Mouse (Mus musculus) brain, embryonic 18.5 days (tissue): ENCODE measurements around the gene Hnf1b.
A peak's percentile ranks its signal among the peaks of the same experiment; 100 is the strongest.

ENCODE experiments used
- DNase-seq: peaks from one replicate; pipeline ENCODE4 v3.0.0-alpha.2; 2012; ENCODE audit warnings: low read depth, low spot score

Gene Hnf1b

DNA sequence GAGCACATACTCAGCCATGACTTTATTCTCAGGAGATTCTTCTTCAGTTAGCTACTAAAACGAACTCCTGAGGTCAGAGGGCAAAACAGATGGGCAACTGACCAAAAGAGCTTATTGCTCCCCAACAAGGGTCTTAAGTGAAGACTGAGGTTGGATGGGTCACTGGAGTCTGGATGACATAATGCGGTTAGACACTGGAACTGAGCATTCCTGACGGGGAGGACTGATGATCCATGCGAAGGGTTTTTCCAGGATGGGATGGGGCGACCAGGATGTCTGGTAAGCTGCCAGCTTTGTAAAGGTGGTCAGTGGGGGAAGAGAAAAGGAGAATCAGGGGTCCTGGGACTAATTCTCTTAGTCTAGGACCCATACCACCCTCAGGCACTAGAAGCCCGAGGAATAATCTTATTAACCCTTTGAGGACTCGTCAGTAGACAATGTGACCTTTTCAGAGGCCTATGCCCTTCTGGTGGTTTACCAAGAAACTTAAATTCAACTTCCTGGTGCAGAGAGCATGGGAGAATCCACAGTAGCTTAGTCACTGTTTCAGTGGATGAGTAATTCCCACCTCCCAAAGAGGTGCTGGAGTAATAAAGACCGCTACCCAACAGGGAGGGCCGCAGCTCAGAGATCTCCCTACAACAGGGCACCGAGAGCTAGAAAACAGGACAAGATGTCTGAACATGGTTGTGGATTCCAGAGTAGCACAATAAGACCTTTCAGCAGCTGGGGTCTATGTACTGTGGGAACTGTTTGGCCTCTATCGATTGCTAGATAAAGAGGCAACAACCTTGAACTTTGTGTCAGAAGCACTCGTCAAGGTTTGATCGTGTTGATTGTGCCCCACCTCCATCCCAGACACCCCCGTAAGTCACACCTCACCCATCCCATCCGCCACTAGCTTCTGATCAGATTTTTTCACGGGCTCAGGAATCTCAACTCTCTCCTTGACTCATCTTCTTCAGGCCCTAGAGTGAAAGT is 46.9 kb downstream of the Hnf1b start:
- no peak for DNase-seq

DNA sequence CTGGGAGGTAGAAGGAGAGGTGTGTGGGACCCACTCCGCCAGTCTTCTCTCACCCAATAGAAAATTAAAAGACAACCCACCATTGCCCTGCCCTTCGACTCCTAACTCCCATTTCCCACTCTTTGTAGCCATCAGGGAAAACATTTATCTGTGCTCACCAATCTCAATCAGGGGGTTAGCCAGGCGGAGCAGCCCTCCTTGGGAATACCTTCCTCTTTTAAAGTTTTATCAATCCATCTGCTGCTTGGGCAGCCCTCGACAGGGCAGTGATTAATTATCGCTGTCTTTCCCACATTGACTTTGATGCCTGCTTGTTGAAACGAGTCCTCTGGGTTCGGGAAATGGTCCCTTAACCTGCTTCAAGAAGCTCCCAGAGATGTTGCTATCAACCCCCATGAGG is 47.7 kb downstream of the Hnf1b start:
- DNase-seq, result no peak

DNA sequence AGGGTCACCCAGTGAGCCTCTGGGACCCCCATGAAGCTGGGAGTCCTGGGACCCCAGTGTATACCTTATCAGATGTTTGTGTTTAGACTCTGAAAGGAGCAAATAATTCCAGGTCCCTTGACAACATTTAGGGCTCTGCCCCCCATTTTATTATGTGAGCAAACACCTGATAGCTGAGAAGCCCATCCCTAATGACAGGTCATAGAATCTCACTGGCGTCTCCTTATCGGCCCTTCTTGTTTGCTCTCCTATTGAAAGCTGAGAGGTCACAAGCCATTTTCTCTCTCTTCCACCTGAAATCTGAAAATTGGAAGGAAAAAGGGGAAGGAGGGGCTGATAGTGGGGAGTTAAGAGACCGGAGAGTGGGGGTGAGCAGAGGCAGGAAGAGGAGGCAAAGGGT is 52.9 kb downstream of the Hnf1b start:
- no peak for DNase-seq

DNA sequence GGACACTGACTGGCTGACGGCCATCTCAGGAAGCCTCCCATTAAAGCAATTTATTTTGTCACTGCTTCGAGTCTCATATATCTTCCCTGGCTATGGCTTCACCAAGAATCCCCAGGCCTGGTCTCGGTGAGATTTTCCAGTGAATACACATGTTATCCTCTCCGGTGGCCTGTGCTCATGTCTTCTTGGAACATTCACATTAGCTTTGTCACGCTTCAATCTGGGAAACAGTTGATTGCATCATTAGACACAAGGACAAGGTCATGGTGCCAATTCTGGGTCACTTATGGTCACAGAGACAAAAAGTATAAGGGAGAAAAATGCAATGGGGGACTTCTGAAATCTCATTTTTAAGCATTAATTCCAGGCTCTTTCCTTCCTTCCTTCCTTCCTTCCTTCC is 55.9 kb downstream of the Hnf1b start:
- DNase-seq, result no peak

DNA sequence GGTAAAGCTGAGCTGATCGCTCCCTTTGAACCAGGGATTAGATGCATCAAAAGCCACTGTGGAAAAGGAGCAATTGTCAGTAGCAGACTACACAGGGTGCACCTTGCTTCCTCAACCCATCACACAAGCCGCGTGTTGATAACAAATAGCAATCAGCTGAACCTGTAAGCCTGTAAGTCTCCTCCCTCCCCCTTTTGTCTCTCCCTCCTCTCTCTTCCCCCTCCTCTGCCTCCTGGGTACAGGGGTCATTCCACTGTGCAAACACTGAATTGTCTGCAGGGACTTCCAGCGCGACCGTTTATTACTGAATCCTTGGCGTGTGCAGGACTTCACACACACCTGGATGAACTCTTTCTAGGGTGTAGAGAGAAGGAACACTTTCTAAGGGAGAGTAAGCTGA is 58.5 kb downstream of the Hnf1b start:
- no peak for DNase-seq

DNA sequence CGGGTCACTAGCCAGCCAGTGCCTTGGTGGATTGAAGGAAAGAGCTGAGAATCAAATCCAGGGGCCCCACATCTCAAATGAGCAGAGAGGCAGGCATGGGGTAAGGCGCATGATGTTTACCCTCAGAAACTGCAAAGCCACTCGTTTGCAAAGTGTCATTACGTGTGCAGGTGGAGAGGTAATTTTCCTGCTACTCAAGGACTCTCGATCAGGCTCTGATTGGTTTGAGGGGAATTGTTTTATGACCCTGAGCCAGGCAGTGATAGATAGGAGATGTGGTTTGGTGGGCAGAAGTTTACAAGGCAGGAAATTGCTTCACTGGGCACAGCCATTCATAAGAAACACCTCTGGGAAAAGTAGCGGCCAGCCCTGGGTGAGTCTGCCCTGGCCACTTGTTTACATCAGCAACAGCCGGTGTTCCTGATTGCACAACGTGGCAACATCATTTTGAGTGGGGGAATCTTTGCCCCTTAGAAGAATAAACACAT is 64.0 kb downstream of the Hnf1b start:
- no peak for DNase-seq

DNA sequence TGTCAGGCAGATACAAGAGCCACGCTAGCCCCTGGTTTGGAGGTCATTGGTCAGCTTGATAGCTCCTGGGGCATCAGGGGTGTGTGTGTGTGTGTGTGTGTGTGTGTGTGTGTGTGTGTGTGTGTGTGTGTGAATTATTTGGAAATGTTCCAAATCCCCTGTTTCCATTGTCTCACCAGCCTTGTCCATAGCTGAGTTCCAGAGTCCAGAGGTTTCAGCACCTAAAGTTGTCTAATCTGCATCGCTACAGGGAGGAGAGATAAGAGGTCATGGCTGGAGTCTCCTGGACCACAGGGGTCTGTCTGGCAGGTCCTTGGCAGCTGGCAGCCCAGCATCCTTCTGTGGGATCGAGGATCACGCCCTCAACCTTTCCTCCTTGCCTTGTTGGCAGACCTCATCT is 64.6 kb downstream of the Hnf1b start:
- DNase-seq, result no peak

DNA sequence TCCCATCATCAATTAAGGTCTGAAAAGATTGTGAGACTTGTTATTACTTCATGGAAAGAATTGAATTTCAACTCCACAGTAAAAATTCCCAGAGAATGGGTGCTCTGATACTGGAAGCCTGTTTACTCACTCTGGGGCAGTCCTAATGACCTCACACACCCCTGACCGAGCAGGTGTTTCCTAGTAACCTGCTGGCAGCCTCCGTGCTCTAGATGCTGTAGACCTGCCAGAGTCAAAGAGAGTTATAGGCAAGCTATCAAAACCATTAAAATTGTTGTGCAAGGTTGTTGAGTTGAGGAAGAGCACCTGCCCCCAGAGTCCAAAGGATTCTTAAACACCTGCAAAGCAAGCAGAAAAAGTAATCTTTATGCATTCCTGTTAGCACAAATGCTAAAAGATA is 72.7 kb downstream of the Hnf1b start:
- DNase-seq, result no peak

DNA sequence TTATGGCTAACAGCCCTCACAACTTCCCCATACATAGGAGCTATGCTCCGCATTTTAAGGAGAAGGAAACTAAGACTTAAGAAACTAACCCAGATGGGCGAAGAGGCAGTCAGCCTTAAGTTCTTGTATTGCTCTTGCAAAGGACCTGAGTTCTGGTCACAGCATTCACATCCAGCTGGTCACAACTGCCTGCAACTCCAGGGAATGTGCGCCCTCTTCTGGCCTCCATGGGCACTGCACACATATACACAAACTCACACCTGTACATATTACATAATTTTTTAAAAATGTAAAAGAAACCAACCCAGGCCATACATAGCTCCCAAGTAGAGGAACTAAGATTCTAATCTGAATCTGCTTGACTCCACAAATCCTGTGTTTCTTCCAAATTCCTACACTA is 77.2 kb downstream of the Hnf1b start:
- no peak for DNase-seq

DNA sequence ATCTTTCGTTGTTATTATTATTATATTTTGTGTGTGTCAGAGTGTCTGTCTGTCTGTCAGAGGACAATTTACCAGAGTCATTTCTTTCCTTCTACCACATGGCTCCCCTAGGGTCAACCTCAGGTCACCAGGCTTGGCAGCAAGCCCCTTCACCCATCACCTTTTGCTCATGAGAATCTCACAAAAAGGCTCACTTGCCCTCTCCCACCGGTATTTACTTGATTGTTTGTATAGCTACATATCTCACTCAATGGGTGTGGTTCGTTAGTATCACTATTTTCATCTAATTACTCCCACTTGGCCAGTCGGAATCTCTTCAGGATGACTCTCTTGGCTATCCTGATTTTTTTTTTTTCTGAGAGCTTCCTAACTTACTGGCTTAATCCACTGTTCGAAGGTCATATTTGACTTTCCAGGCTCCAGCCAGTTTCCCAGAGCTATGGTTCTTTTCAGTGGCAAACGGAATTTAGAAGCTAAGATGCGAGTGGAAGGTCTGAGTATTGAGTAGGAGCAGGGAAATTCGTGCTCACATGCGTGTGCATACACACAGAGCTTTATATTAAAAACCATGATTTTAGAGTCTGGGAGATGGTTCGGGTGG is 82.7 kb downstream of the Hnf1b start:
- DNase-seq, result no peak

DNA sequence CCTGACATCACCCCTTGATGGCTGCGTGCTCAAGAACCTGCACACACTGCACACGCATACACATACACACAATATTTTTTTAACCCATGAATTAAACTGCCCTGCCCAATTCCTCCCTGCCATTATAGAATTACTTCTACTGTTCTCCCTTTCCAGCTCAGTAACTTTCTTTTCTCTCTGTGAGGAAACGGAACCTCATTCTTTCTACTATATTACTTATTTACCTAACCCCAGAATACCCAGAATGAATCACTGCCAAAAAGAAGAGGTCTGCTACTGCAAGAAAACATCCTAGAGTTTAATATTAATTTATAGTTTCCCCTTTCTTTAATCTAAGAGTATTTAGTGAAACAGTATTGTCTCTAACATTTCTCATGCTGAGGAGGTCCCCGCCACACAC is 83.5 kb downstream of the Hnf1b start:
- DNase-seq, result no peak

DNA sequence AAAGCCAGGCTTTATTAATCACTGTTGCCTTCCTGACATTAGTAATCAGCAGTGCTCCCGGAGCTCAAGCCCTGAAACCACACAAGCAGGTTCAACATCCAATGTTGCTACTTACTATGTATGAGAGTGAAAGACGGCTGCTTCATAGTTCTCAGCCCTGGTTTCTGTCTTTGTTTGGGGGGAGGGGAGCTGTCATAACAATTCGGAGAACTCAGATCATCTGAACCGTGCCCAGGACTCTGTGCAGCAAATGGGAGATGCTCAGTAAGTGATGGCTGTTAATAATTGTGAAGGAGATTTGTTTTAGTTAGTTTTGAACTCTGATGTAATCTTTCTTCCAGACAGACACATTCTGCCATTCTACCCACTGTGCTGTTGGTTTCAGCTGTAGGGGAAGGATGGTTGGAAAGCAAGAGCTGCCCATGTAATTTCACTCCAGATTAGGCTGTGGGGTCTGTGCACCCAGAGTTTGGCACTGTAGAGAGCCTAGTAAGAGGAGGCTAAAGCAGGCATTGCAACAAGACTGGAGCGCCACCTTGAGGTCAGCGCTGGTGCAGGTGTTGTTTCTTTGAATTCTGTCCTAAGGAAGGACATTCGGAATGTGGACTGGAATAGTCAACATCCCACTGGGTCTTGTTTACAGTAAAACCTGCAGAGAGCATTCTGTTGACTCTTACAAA is 86.3 kb downstream of the Hnf1b start:
- DNase-seq, result peak; percentile 8

DNA sequence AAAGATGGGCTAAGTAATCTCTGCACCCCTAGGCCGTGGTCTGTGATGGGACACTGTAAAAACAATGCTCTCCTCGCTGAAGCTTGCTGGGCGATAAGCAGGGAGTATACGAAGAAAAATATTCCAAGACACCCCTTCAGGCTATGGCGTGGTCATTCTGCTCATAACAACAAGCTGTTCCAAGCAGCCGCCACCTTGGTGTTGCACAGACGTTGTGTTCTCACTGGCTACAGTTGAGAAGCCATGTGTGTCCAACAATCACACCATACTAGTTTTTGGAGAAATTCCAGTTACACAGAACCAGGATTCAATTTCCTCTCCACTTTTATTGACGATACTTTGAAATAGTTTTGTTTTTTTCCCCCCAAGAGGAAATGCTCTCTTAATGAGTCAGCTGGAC is 88.7 kb downstream of the Hnf1b start:
- DNase-seq, result no peak

DNA sequence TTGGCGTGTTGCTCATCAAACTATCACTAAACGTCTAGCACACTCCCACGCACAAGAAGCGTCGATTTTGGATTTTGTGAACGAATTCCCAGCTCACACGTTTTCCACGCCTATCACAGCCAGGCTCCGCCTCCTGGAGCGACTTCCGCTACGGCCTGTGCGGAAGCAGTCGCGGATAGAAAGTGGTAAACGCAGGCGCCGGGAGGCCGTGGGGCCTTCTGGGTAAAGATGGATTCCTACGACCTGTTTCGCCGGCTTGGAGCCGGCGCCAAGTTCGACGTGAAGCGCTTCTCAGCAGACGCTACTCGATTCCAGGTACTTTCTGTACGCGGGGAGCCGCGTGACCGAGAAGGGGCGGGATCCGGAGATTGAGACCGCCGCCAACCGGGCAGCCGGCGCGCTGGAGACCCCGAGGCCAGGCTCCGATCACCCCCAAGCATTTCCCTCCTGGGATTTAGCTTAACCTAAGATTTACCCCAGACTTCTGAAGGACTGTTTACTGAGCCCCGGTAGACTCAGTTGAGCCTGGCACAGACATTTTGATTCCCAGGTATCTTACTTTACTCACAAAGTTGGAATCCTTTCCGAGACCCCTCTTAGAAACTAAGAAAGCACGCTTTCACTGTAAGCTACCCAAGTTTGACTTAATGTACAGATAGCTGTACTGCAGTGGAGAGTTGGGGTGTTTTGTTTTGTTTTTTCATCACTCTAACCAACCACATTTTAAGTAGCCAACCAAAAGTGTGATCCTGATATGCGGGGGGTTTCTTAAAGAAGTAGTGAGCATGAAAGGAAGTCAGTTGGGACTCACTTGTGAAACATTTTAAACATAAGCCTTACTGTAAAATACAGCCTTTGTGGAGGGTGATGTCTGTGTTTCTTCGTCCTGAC is 92.3 kb downstream of the Hnf1b start, which contains the start of gene Ddx52:
TSS of gene Ddx52 (plus strand) at position 113 of the 891 bp plus-strand sequence.
- peak; percentile 83 for DNase-seq
